Comparison of ENCODE assay signal across 9 mouse cellular contexts in genomic region chr14:16328531-16328930, GRCm38 (mm10). TPM values are rescaled to one million over a fixed set of nuclear protein-coding genes. Genes with fewer than 3 reads are reported as not detected.
DNase-seq lines count a peak whose midpoint lies in the region; ATAC-seq lines count a peak whose summit lies in the region.
"Had no signal": no experiment of that assay in that cellular context is flagged by ENCODE, and none has a peak within 500 bp of the region (broad histone marks: within the 10 kb centered on the region; RNA-seq: fewer than 3 reads in every experiment).

No protein-coding gene starts in this region.

- H3K4me1 ChIP-seq in intestine, embryonic 16.5 days (ENCODE audit: control insufficient read depth, insufficient read depth, low read length) = peaks cover 6% of the 10 kb centered on the region; the same call in 1 of the 2 replicates
- H3K4me1 ChIP-seq in midbrain, embryonic 10.5 days = peaks cover 17% of the 10 kb centered on the region
- H3K4me1 ChIP-seq: liver, embryonic 15.5 days had no signal

- H3K9ac ChIP-seq in intestine, embryonic 16.5 days (ENCODE audit: low read depth, low read length) = no peak overlapping the region
- H3K9ac ChIP-seq: liver, embryonic 15.5 days had no signal

- no peaks in the 10 kb centered on the region for H3K9me3 ChIP-seq in intestine, embryonic 16.5 days (ENCODE audit: control insufficient read depth, low read length)
- no peaks in the 10 kb centered on the region for H3K9me3 ChIP-seq in midbrain, embryonic 10.5 days (replicated peaks)
- H3K9me3 ChIP-seq: liver, embryonic 15.5 days had no signal

- H3K27me3 ChIP-seq in intestine, embryonic 16.5 days (replicated peaks; ENCODE audit: control insufficient read depth, insufficient read depth, low read length) = no peaks in the 10 kb centered on the region
- no peaks in the 10 kb centered on the region for H3K27me3 ChIP-seq in midbrain, embryonic 10.5 days (ENCODE audit: low read depth, poor library complexity, severe bottlenecking)
- H3K27me3 ChIP-seq: liver, embryonic 15.5 days had no signal

- H3K36me3 ChIP-seq in intestine, embryonic 16.5 days (ENCODE audit: control insufficient read depth, insufficient read depth, low read length) = no peaks in the 10 kb centered on the region
- no peaks in the 10 kb centered on the region for H3K36me3 ChIP-seq in midbrain, embryonic 10.5 days
- H3K36me3 ChIP-seq: liver, embryonic 15.5 days had no signal

- WGBS in intestine, embryonic 16.5 days = 14% methylated on average over 2 of the region's 2 CpGs
- 8% methylated on average over 2 of the region's 2 CpGs for WGBS in midbrain, embryonic 10.5 days

- 0 out of 2 replicates have a peak overlapping the region, but pooled peaks have one; percentile 3 for H3K27ac ChIP-seq in intestine, embryonic 16.5 days (ENCODE audit: low read length)
- peak overlapping the region; percentile 76 for H3K27ac ChIP-seq in midbrain, embryonic 10.5 days (replicated peaks)
- H3K27ac ChIP-seq: liver, embryonic 15.5 days had no signal

- peak; percentile 53 for DNase-seq in urinary bladder, postnatal 14 days (ENCODE audit: low spot score)
- no peak for DNase-seq in urinary bladder, adult 18-20 months (ENCODE audit: low spot score in 2 of 2)
- peak; percentile 54 for DNase-seq in gastrocnemius, postnatal 10 days
- DNase-seq in midbrain, embryonic 10.5 days (ENCODE audit: low spot score) = peak; percentile 50
- no peak for DNase-seq in frontal cortex, postnatal 10 days (ENCODE audit: low spot score in 2 of 2)
- no peak for DNase-seq in right cerebral cortex, postnatal 4 days

- no peak overlapping the region for H3K4me3 ChIP-seq in intestine, embryonic 16.5 days (ENCODE audit: low read length)
- H3K4me3 ChIP-seq in midbrain, embryonic 10.5 days = no peak overlapping the region
- H3K4me3 ChIP-seq: liver, embryonic 15.5 days had no signal

- H3K4me2 ChIP-seq in intestine, embryonic 16.5 days (ENCODE audit: low read depth, low read length) = no peak overlapping the region
- H3K4me2 ChIP-seq: liver, embryonic 15.5 days had no signal

- peak; percentile 88 for ATAC-seq in intestine, embryonic 16.5 days
- no peak for ATAC-seq in CD4-positive, CD25-positive, alpha-beta regulatory T cell, adult 4 months

RNA-seq across cellular contexts. Expression of gene Top2b, which starts 36.4 kb away (rescaled TPM):
- 10 to 100 TPM; 59.2 to 73.7 TPM for total RNA-seq in gastrocnemius, postnatal 10 days (2021)
- 20.4 and 25.6 TPM in 2 replicates for polyA plus RNA-seq in intestine, embryonic 16.5 days (2015; fragmentation: Nextera tagmentation; extraction: Ambion mirVana)
- 64.5 and 83.2 TPM in 2 replicates for polyA plus RNA-seq in midbrain, embryonic 10.5 days (2016; fragmentation: Nextera tagmentation; extraction: Ambion mirVana)
- polyA plus RNA-seq in CD4-positive, CD25-positive, alpha-beta regulatory T cell, adult 4 months (2017; shearing (Covaris generic)) = 100 to 1,000 TPM in 1 of 2 experiments, 10 to 100 TPM in 1; 40.0 to 119 TPM

Comparison
In these comparisons a context has a peak if more than half of its experiments do, and no peak if none do; other contexts are left out.
1. DNase-seq: peak in urinary bladder, postnatal 14 days (single experiment), gastrocnemius, postnatal 10 days (single experiment) and midbrain, embryonic 10.5 days (single experiment); none in urinary bladder, adult 18-20 months (0 of 2), frontal cortex, postnatal 10 days (0 of 2) and right cerebral cortex, postnatal 4 days (single experiment).